Mouse (Mus musculus): ENCODE results near the gene Fam117a. TPM values are rescaled to one million over a fixed set of nuclear protein-coding genes. Genes with fewer than 3 reads are reported as not detected.

Fam117a gene
- 10 to 100 TPM; 11.3 to 14.0 TPM for total RNA-seq (2021)
- long read RNA-seq, experiment 1, transcript Fam117a-201 (8 exons, 2,317 nt): major isoform, 6 of 9 reads
- long read RNA-seq, experiment 1, partial matches to known transcripts: 1 of 9 reads
- long read RNA-seq, experiment 1, other reads (novel, unspliced or antisense): 2 of 9 reads
- long read RNA-seq, experiment 2, transcript Fam117a-201 (8 exons, 2,317 nt): major isoform, 6 of 7 reads
- long read RNA-seq, experiment 2, partial matches to known transcripts: 0 of 7 reads
- long read RNA-seq, experiment 2, other reads (novel, unspliced or antisense): 1 of 7 reads

DNA sequence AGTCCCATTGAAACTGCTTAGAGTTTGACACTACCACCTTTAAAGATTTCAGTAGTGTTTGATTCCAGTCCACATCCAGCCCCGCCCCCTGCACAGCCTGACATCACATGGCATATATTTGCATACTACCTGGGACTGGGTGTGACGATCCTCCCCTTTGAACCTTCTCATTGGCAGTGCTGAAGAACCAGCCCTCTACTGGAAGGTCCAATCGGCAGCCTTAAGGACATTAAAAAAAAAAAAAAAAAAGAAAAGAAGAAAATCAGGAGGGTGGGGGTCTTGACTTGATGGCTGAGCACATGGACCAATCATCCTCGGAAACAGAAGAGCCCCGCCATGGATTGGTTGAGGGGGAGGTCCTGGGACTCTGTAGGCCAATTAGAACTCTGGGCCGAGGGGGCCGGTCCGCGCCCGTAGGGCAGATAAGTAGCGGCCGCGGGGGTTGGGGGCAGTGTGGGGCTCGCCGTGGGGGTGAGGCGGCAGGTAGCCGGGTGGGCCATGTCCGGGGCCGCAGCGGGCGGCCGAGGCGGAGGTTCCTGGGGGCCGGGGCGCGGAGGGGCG lies at the start of gene Fam117a:
Gene Fam117a (plus strand): TSS at position 451 of the 561 bp plus-strand sequence.
- intact Hi-C loops (cut with DNase I): loop anchor here (2.0 to 5.0 kb wide), 2 partner anchors 24 to 46 kb away; partner anchors contain the start of gene Slc35b1
- DNase-seq: peak; percentile 83 to 84

DNA sequence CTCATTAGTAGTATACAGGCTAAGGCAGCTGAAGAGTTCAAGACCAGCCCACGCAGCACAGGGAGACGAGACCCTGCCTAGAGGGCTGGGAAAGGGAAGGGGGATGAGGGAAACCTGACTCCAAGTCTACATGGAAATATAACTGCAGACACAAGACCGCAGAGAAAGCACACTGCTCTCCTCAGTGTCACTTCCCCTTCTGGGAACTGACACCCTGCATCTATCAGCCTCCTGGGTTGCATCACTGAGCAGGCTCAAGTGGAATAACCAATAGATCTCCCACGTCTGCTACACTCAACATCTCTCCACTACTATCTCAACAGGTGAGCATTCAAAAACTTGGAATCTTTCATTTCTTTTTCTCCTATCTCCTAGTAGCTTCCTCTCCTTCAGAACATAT lies 44.8 kb upstream of the Fam117a start:
- no peak for DNase-seq
- intact Hi-C loops (cut with DNase I): no loop called here

DNA sequence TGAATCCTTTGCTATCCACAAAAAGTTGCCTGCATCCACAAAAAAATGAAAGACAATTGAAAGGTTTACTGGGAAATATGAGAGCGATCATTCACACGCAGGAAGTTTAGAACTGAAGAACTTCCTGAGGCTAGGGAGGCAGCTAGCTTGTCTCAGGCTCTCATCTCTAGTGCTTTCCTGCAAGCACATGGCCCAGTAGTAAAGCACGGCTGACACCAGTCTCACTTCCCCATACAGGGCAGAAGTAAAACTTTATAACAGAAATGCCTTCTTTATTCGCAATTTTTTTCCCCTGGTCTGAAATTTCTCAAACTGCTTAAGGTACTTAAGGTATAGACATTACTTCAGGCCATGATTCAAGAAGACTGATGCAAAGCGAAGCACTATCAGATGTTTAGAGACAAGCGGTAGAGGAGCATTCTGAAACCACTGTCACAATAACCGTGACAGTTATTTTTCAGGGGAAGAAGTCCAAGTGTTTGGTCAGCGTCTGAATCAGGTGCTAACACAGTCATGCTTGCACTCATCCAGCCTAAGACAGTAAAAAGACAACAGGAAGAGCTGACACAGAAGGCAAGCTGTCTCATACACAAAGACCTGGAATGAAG lies 43.7 kb upstream of the Fam117a start:
- intact Hi-C loops (cut with DNase I): no loop called here
- DNase-seq: no peak

GRCm38 (mm10) chr11:95295736-95296135 lies 41.1 kb upstream of the Fam117a start:
- no peak for DNase-seq
- intact Hi-C loops (cut with DNase I): loop anchor here (2.0 kb wide), 1 partner anchor 37 kb away; no protein-coding TSS in a partner anchor

GRCm38 (mm10) chr11:95298146-95298545 lies 38.7 kb upstream of the Fam117a start:
- intact Hi-C loops (cut with DNase I): no loop called here
- peak; percentile 20 to 30 for DNase-seq

GRCm38 (mm10) chr11:95299886-95300285 lies 36.9 kb upstream of the Fam117a start:
- intact Hi-C loops (cut with DNase I): no loop called here
- DNase-seq: no peak

DNA sequence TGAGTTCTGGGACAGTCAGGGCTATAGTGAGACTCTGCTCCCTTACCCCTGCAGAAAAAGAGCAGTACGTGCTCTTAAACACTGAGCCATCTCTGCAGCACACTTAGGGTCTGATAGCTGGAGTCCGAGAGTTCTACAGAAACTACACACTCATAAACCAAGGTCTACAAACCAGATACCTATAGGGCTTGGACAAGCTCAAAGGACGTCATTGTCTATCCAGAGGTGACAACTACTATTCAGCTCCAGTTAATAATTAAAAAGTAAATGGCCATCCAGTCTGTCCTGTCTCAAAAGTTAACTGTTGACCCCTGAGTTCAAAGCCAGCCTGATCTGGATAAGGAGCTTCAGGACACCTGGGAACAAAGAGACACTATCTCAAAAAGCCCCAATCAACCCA lies 35.0 kb upstream of the Fam117a start:
- DNase-seq: no peak
- intact Hi-C loops (cut with DNase I): no loop called here

DNA sequence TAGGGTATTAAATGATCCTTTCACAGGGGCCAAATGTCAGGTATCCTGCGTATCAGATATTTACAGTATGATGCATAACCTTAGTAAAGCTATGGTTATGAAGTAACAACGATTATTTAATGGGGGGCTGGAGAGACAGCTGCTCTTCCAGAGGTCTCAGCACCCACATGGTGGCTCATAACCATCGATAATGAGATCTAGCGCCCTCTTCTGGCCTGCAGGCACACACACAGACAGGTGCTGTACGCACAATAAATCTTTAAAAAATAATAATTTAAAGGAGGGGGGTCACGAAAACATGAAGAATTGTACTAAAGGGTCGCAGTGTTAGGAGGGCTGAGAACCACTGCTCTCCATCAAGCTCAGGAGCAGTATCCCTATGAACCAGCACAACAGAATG lies 31.2 kb upstream of the Fam117a start:
- no peak for DNase-seq
- intact Hi-C loops (cut with DNase I): no loop called here

DNA sequence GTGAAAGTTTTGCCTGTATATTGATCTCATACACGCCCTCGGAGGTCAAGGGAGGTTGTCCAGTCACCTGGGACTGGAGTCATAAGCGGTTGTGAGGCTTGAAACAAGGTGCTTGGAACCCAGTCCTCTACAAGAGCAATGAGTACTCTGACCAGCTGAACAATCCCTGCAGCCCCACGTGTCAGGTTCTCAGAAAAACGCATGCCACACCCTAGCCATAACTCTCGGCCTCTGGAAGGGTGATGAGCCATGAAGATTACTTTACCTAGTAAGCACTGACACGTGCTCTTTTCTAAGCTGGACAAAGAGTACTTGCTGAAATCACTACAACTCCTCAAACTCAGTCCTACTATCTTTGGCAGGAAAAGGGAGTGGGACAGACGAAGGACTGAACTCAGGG lies 29.3 kb upstream of the Fam117a start:
- intact Hi-C loops (cut with DNase I): no loop called here
- DNase-seq: no peak

DNA sequence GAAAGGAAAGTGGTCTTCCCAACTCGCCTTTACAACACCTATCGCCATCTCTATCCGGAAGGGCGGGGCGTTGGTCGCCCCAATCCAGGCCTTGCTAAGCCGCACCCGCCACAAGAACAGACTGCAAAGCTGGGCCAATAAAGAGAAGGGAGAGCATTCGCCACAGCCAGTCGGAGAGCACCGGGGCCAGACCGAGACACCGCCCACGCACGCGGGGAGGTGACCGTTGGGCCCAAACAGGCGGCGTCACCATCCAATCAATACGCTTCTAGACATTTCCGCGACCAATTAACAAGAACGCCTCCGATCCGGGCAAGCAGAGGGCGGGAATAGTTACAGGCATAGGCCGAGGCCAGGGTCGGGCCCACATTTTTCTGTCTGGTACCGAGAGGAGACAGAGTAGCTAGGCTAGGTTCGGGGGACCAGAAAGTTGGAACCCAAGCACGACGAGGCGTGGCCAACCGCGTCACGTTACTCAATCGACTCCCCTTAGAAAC lies 27.3 kb upstream of the Fam117a start:
- intact Hi-C loops (cut with DNase I): loop anchor here (5.0 kb wide), 1 partner anchor 73 kb away; the partner anchor contains the start of gene Slc35b1

GRCm38 (mm10) chr11:95310007-95310647 lies 26.7 kb upstream of the Fam117a start, which contains the start of gene Kat7:
Gene Kat7, minus strand, starts transcription at chr11:95310246.
- intact Hi-C loops (cut with DNase I): loop anchor here (5.0 kb wide), 1 partner anchor 72 kb away; the partner anchor contains the start of gene Slc35b1

More for the DNA sequence above, 27.3 kb upstream of the Fam117a start:
- peak; percentile 96 to 97 for DNase-seq

GRCm38 (mm10) chr11:95310648-95311424 lies 26.0 kb upstream of the Fam117a start:
- intact Hi-C loops (cut with DNase I): loop anchor here (5.0 kb wide), 1 partner anchor 71 kb away; the partner anchor contains the start of gene Slc35b1
- DNase-seq: peak; percentile 24 to 38

More at GRCm38 (mm10) chr11:95310007-95310647, 26.7 kb upstream of the Fam117a start, which contains the start of gene Kat7:
- DNase-seq: peak; percentile 95 to 96

GRCm38 (mm10) chr11:95311425-95311807 lies 25.4 kb upstream of the Fam117a start:
- intact Hi-C loops (cut with DNase I): loop anchor here (5.0 kb wide), 1 partner anchor 71 kb away; the partner anchor contains the start of gene Slc35b1

DNA sequence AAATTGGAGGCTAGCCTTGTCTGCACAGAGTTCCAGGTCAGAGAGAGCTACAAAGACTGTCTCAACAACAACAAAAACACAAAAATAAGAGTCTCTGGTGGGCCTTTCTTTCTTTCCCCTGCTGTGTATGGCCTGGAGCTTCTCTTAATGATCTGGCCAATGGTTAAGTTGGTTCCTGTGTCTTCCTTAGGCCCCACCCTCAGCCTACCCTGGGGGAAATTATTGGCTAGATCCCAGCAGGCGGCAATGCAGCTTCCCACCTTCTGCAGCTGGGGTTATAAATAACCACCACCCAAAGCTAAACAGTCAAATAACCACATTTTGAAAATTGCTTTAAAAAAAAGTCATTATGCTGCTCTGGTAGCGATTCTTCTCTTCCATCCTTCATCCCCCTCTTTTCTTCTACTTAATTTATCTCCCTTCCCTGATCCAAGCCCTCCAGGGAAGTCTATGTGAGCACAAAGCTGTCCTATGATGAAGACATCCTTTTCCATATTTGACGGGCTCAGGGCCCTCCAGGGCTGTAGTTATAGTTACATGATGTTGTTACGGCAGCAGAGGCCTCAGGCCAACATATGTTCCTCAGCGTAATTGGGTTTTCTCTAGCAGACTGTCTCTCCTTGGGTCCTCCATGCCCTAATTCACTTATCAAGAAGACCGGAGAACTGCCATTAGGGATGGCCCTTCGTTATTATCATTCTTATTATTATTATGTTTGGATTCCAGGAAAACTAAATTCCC lies 21.4 kb upstream of the Fam117a start:
- DNase-seq: no peak
- intact Hi-C loops (cut with DNase I): no loop called here

More at GRCm38 (mm10) chr11:95311425-95311807, 25.4 kb upstream of the Fam117a start:
- DNase-seq: no peak

- intact Hi-C loops (cut with DNase I): loop anchor here (2.0 kb wide), 1 partner anchor 203 kb away; no protein-coding TSS in a partner anchor
Observed at GRCm38 (mm10) chr11:95318116-95318515, 18.7 kb upstream of the Fam117a start.

GRCm38 (mm10) chr11:95319506-95319905 lies 17.3 kb upstream of the Fam117a start:
- intact Hi-C loops (cut with DNase I): loop anchor here (2.0 kb wide), 1 partner anchor 201 kb away; no protein-coding TSS in a partner anchor
- DNase-seq: no peak

More at GRCm38 (mm10) chr11:95318116-95318515, 18.7 kb upstream of the Fam117a start:
- DNase-seq: no peak

- DNase-seq: no peak
- intact Hi-C loops (cut with DNase I): loop anchor here (5.0 kb wide), 1 partner anchor 47 kb away; no protein-coding TSS in a partner anchor
Observed at GRCm38 (mm10) chr11:95320010-95320409, 16.8 kb upstream of the Fam117a start.

DNA sequence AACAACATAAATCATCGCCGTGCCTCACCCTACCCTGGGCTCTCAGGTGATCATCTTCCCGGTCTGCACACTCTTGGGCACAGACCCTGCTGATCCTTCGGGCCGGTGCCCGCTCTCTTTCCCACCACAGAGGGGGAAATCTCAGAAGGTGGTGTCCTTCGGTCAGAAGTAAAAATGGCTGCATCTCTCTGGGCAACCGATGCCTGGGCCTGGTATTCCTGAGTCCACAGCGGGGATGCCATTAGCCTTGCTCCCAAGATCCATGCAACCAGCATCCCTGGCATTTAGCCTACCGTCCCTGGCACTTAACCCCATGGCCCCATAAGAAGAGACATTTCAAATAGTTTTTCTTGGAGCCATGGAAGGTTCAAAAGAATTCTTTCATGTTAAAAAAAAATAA lies 12.6 kb upstream of the Fam117a start:
- intact Hi-C loops (cut with DNase I): loop anchor here (5.0 kb wide), 1 partner anchor 43 kb away; no protein-coding TSS in a partner anchor
- no peak for DNase-seq

DNA sequence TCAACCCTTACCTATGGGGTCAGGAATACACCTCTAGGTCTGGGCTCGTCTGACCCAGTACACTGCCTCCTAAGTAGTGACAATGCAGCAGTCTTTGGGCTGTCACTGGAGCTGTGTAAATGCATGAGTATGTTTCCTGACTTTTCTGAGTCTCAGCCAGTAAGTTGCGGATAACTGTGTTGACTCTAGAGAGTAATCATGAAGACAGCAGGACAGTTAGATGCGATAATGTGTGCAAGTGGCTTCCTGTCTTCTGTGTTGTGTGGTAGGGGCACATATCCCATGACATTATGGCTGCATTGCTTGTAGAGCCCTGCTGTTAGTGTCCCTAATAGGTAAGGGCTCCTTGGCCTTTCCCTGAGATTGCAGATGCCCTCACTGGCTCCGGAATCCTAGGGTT lies 11.0 kb upstream of the Fam117a start:
- intact Hi-C loops (cut with DNase I): no loop called here
- DNase-seq: no peak
